Mouse (Mus musculus): ENCODE data around the gene Hist1h2ag.
"Not testable (repeated sequence)": the region's sequence is repeated elsewhere in the genome, so short reads cannot be mapped to it uniquely, and the experiment has no call there.

Gene Hist1h2ag

DNA sequence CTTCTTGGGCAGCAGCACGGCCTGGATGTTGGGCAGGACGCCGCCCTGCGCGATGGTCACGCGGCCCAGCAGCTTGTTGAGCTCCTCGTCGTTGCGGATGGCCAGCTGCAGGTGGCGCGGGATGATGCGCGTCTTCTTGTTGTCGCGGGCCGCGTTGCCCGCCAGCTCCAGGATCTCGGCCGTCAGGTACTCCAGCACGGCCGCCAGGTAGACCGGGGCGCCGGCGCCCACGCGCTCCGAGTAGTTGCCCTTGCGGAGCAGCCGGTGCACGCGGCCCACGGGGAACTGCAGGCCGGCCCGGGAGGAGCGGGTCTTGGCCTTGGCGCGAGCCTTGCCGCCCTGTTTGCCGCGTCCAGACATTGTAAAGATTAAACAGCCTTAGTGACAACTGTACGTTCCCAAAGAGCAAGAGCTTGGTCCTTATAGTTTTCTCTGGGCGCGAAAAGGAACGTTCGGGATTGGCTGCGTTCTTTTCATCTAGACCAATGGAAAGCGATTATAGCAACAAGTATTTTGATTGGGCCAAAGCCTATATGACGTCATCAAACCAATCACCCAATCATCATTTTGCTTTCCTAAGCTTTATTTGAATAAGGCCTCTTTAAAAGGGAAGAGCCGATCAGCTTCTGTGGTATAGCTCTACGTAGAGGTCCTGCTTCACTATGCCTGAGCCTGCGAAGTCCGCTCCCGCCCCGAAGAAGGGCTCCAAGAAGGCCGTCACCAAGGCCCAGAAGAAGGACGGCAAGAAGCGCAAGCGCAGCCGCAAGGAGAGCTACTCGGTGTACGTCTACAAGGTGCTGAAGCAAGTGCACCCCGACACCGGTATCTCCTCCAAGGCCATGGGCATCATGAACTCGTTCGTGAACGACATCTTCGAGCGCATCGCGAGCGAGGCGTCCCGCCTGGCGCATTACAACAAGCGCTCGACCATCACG, at the start of gene Hist1h2ag, which contains the start of gene Hist1h2bj:
Gene Hist1h2ag (minus strand): TSS at position 377 of the 935 bp plus-strand sequence.
Gene Hist1h2bj (plus strand): TSS at position 647 of the 935 bp plus-strand sequence.
- peak; percentile 85 to 87 for DNase-seq

DNA sequence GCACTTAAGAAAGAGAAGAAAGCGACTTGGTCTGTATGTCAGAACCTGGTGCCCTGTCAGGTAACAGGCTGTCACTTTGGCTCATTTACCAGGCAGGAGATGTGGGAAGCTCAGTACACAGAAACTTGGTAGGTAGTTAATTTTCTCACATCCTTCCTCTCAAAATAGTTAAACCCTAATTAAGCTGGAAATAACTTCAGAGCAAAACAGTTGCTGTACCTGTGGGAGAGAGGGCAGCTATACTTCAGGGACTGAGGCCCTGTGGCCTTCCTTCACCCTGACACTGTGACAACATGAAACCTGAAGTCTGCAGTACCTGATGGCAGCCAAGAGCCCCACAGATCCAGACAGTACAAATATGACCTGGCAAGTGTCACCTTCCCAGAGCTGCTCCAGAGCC, 41.4 kb upstream of the Hist1h2ag start, which contains the start of gene Vmn1r188:
Gene Vmn1r188 (plus strand): TSS at position 301 of the 400 bp plus-strand sequence.
- not testable (repeated sequence) for DNase-seq

DNA sequence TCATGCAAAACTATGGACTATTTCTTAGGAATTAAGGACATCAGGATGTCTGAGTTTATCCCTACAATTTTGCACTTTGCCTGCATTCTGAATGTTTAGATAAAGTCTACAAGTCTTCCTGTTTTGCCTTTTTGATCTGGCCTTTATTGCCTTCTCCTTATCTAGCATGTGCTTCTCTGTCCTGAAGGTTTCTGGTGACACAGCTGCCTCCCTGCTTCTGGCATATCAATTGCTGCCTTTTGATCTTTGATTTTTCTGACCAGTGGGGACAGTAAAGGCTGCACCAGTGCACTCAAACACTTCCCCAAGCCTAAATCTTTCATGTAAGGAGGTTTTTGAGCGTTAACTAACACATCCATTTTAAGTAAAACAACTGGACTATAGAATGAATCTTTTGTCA, 20.7 kb upstream of the Hist1h2ag start:
- no peak for DNase-seq

DNA sequence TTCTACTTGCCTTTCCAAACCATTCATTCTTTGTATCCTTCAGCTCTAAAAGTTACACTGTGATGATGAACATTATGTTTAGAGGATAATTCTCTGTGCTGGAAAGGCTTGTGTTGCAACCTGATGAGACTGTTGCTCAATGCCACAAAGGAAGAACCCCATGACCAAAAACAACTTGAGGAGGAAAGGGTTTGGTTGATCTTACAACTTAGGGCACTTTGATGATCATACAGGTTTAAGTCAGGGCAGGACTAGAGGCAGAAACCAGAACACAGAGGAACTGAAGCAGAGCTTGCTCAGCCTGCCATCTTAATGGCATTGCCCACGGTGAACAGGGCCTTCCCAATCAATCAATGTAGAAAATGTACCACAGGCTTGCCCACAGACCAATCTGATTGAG, 18.7 kb upstream of the Hist1h2ag start:
- no peak for DNase-seq

DNA sequence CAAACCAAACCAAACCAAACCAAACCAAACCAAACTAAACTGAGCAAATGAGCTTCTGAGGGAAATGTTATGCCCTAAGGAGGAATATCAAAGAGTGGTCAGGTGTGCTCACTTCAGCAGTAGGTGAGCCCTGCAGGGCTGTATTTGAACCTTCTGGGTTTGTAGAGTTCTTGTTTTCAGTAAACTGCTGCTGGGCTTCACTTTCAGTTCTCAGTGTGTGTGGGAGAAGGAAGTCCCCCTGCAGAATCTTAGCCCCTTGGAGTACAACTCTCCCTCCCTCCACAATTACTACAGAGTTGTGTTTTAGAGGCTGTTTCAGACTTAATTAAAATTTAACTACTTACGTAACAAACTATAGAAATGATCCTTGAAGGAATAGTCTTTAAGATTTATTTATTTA, 11.0 kb upstream of the Hist1h2ag start:
- DNase-seq: no peak

DNA sequence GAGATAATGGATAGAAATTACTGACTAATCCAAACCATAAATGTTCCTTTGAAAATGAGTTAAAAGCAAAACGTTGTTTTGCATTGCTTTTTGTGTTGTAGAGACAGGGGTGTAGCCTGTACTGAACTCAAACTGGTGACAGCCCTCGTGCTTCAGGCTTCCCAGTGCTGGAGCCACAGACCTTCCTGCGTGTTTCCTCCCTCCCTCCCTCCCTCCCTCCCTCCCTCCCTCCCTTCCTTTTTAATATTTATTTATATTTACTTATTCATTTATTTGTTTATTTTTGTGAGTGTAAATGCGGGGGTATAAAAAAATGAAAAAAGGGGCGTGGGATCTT, 8.7 kb upstream of the Hist1h2ag start:
- no peak for DNase-seq

DNA sequence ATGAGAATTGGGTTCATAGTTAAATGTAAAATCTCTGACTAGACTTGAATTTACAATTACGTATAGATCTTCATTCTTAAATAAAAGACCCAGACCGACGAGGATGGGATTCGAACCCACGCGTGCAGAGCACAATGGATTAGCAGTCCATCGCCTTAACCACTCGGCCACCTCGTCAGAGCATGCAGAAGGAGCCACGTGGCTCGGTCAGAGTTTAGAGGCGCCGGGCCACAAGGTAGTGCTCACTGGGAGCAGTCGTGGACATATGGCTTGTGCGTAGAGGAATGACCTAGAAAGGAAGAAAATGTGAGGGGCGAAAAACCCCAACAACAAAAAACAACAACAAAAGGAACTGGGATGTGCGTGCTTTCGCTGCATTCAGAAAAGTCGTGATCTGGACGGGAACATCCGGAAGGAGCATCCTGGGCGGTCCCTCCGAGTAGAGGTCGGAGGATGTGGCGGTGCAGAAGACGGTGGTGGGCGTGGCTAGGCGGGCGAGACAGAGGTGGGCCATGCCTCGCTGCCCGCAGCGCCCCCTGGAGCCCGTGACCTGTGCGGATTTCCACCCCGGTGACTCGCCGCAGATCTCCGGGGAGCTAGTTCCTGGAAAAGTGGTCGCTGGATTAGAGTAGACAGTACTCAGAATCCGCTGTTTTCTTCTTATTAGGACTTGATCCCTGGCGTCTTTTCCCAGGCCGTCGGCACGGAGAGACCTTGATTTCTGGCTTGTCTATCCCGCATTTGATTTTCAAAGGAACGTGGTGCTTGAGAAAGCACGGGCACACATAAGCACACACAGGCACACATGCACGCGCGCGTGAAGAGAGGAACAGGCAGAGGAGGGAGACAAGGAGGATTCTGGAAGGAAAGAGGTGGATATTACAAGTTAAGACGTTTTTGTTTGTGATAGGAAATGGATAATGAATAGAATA, 8.1 kb upstream of the Hist1h2ag start:
- DNase-seq: peak; percentile 95 to 96

DNA sequence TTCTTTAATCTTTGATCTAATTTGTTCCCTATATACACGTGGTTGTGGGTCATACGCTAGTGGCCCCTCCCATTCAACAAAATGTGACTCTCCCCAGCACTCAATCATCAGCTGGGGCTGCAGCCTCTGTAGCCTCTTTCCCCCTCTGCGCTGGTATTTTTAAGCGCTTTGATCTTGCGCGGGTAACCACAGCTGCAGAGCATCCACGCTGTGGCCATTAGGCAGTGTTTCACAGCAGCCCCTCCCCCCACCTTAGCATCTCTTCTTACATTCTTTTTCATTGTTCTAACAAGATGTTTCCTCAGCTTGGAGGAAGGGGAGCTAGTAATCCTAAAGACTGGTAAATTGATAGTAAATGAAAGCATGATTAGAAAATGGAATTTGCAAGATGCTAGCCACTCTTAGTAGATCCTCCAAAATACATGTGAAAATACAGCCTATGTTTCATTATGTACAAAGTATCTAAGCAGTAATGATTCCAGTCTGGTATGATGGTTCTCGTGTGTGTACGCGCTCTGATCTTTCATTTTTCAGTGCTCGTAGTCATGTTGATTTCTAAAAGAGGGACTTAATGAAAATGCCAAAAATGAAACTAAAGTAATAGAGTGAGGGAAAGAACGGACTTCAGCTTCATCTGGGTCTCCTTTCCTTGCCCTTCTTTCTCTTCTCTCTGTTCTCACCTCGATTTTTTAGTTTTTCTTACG, 7.1 kb upstream of the Hist1h2ag start:
- peak; percentile 57 to 60 for DNase-seq

DNA sequence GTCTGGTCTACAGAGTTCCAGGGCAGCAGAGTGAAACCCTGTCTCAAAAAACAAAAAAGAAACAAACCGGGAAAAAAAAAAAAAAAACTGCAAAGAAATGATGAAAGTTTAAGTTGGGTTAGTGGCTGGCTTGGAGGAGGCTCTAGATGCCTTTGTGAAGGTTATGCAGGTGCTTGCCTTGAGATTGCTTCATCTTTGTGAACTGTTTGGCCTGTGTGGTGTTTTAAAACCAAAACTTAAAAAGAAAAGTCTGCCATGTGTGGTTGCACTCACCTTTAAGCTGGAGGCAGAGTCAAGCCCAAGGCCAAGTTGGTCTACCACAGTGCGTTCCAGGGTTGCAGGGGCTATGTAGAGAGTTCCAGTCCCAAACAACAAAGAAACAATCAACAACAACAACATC, 6.3 kb upstream of the Hist1h2ag start:
- no peak for DNase-seq

DNA sequence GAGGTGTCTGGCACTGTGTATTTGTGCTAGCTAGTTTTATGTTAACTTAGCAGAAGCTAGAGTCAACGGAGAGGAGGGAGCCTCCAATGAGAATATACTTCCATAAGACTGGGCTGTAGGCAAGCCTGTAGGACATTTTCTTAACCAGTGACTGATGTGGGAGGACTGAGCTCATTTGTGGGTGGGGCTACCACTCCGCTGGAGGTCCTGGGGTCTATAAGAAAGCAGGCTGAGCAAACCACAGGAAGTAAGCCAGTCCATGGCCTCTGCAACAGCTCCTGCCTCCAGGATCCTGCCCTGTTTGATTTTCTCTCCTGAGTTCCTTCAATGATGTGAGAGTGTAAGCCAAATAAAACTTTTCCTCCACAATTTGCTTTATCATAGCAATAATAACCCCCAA, 2.6 kb upstream of the Hist1h2ag start:
- no peak for DNase-seq

DNA sequence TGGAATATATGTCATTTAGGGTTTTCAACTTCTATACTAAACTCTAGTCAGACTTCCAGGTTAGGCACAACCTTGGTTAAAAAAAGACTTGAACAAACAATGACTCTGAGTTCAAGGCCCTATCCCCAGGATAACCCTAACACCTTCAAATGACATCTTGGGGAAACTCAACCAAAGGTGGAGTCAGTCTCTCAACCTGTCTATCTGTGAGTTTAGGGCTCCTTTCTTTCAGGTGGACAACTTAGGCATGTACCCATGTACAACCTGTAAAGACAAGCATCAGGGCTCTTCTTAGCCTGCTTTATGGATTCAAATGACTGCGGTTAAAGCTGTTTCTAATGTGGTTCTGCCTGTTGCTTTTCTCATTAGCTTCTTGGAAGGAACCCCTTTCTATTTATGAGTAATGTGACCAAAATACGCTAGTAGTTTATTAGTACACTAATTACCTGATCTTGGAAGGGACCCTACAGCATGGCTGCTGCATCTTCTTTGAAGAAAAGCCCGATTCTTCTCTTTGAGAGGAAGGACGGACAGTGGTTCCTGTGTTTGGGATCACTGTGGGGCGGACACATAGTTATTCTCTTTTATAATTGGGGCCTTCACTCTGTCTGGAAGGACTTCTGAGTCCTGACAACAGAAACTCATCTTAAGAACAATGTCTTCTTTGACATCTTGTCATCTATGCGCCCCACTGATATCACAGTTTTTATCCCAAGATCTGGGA, 1.9 kb upstream of the Hist1h2ag start:
- no peak for DNase-seq

DNA sequence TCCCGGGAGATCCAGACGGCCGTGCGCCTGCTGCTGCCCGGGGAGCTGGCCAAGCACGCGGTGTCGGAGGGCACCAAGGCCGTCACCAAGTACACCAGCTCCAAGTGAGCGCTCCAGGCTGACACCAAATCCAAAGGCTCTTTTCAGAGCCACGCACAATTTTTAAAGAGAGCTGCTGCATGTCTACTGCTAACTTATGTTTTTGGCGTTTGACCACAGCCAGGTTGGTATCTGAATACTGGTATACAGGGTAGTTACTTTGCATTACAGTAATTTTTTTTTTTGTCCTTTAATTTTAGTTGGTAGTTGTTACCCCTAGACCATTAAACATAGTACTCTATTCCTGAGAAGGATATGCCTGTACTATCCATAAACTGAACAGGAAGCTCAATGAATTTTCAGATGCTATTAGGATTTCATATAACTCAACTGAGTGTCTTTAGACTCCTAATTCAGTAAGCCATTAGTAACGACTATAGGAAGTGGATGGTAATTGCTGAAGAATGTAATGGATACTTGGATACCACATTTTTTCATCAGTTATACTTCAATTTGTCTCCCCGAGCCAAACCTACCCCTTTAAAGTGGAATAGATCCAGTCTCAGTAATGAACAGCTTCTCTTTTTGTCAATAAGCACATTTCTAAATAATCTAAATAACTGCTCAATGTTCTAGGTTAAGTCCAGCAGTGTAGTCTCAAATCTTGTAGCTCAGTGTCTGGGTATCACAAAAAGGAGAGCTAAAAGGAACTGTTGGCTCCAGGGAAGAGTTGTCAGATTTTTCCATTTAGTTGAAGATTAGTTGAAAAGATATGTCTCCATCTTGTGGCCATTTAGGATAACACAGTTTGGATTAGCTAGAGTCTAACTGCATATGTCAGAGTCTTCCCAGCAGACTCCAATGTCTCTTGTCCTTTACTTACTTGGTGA, 1.0 kb upstream of the Hist1h2ag start:
- peak; percentile 24 to 31 for DNase-seq

DNA sequence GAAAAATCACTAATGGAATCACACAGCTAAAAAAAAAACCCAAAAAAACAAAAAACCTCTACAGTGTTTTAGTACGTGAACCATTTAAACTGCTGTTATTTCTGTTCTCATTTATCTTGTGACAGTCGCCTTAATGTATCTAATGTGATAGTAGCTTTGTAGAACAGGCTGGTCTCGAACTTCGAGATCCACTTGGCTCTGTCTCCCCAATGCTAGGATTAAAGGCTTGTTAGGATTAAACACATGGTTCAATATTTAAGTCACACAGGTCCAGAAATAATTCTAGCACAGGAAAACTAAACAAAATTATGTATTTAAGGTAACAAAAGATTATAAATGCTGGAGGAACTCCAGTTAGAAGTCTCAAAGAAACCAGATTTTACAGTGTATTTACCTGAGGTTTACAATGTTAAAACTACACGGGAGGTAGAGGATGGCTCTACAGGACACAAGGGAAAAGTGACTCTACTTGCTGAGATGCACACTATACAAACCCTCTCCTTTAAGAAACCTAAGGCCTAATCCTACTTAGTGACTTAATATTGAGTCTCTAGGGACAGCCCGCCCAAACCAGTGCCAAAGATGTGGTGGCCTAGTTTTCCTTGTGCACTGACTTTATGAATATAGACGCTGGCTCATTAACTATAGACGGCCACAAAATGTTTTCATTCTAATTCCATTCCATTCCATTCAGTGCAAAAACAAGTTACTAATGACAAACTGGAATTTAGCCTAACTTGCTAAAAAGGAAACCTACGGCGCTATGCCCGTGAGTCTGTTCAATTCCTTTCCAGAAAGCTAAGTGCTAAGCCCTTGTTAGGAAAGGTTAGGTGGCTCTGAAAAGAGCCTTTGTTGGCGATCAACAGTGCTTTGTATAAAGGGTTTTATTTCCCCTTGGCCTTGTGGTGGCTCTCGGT, 835 bp downstream of the Hist1h2ag start:
- peak in 1 of 2 experiments; percentile 30 for DNase-seq

DNA sequence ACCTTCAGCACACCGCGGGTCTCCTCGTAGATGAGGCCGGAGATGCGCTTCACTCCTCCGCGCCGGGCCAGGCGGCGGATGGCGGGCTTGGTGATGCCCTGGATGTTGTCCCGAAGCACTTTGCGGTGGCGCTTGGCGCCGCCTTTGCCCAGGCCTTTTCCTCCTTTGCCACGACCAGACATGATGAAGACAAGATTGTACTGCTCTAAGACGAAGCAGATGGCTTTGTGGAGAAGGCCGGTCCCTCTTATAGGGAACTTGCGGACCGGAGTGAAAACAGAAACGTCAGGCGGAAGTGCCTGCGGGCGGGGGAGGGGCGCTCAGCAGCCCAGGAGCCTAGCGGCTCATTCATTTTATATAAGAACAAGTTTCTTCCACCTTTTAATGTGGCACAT, 1.6 kb downstream of the Hist1h2ag start, which contains the start of gene Hist1h4i:
Gene Hist1h4i (minus strand): TSS at position 221 of the 395 bp plus-strand sequence.
- peak; percentile 98 for DNase-seq

DNA sequence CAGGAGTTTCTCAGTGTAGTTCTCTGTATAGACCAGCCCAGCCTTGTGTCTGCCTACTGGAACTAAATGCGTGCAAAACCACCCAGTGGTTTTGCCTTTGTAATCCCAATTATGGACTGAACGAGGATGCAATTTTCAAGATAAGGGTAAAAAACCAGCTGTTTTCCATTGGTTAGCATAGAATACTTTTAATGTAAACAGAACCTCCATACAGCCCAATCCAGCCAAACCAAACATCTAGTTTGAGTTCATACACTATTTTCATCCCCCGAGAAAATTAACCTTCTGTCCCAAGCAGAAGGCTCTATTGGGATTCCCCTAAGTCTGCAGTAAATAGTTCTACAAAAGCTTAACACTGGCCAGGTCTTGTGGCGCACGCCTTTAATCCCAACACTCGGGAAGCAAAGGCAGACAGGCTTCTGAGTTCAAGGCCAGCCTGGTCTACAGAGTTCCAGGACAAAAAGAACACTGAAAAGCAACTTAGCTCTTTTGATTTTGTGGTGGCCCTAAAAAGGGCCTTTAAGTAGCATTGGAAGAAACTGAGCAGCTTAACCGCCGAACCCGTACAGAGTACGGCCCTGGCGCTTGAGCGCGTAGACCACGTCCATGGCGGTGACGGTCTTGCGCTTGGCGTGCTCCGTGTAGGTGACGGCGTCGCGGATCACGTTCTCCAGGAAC, 2.1 kb downstream of the Hist1h2ag start:
- DNase-seq: no peak

DNA sequence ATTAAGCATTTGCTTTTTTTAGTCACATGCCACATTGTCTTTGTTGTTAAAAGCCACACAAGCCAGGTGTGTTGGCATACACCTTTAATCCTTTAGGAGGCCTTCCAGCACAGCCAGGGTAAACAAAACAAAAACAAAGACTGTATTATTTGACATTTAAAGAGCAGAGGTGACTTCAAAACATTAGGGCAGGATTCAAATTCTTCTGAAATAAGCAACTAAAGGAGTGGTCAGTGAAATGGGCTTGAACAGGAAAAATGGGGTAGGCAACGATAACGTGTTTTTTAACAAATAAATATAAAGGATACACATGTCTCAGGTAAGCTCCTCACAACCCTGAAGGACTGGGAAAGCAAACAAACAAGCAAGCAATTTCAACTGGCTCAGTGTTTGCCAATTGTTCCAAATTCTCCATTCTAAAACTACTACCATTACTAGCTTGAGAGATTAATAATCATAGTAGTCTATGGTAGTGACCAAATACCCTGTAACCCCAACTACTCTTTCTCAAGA, 2.7 kb downstream of the Hist1h2ag start:
- no peak for DNase-seq

DNA sequence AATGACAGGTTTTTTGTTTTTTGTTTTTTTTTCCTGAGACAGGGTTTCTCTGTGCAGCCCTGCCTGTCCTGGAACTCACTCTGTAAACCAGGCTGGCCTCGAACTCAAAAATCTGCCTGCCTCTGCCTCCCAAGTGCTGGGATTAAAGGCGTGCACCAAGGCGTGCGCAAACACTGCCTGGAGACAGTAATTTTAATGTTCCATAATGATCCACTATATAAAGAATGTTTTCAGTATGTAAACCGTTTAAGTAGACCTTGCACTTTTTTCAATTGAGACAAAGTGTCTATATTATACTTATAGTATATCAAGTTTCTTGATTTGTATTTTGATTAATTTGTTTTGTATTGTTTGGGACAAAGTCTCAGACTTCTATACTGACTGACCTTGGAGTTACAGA, 3.4 kb downstream of the Hist1h2ag start:
- DNase-seq: no peak

DNA sequence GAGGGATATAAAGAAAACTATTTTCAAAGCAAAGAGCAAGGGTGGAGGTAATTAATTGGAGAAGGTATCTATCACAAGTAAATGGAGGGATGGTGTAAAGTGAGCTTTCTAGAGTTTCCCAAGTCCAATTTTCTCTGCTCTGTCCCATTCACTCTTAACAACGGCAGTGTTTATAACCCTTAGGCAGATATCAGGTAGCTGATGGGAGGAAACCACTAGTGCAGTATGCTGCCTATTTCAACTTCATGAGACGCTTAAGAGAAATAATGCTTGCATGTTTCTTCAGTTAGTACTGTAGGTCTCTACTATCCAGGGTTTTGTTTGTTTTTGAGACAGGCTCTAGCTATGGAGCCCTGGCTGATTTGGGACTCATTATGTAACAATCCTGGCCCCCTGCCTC, 5.3 kb downstream of the Hist1h2ag start:
- DNase-seq: no peak

DNA sequence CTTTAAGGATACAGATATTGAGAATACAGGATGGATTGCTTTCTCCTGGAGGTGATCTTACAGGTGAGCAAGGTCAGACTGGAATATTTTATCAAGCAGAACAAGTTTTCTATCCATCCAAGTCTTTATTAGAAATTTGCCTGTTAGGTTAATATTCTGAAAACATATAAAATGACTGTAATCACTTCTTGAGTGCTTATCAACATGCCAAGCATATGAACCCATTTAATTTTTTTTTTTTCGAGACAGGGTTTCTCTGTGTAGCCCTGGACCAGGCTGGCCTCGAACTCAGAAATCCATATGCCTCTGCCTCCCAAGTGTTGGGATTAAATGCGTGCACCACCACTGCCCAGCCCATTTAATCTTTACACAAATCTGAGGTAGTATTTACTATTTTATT, 5.8 kb downstream of the Hist1h2ag start:
- DNase-seq: no peak
